Mouse (Mus musculus) hindbrain, embryonic 16.5 days (tissue): ENCODE measurements at regions not wholly inside any gene's neighbourhood (a gene's known extent, or its start where the extent isn't known, plus 50 kb on each side); places are given as distances from the start of the nearest gene placed in this dataset.

Source experiments
- ATAC-seq: fragments of 200-750 bp; cut with Nextera tagmentation; 2 replicates; pipeline ENCODE4 v1.8.0; 2017; ENCODE audit warnings: moderate TSS enrichment, moderate library complexity
- H3K27ac ChIP-seq: fragments of 300-500 bp; sonication (generic); 2 replicates; pipeline ENCODE4 v1.5.1; 2014; ENCODE audit warnings: low read depth, mild to moderate bottlenecking, control low read depth, low read length, moderate library complexity
- H3K27me3 ChIP-seq: fragments of 300-500 bp; sonication (generic); replicated peaks from 2 replicates; pipeline ENCODE4 v1.6.1; 2014; ENCODE audit warnings: low read length; ENCODE audit not compliant: control insufficient read depth, insufficient read depth
- H3K36me3 ChIP-seq: fragments of 300-500 bp; sonication (generic); 2 replicates; pipeline ENCODE4 v1.6.1; 2014; ENCODE audit warnings: mild to moderate bottlenecking, low read length, moderate library complexity, mixed read lengths; ENCODE audit not compliant: control insufficient read depth, insufficient read depth
- H3K4me1 ChIP-seq: fragments of 300-500 bp; sonication (generic); 2 replicates; pipeline ENCODE4 v1.6.1; 2014; ENCODE audit warnings: low read depth, low read length; ENCODE audit not compliant: control insufficient read depth, insufficient read depth
- H3K4me2 ChIP-seq: fragments of 300-500 bp; sonication (generic); 2 replicates; pipeline ENCODE4 v1.6.1; 2014; ENCODE audit warnings: mild to moderate bottlenecking, low read length, control low read depth, moderate library complexity
- H3K4me3 ChIP-seq: fragments of 300-500 bp; sonication (generic); 2 replicates; pipeline ENCODE4 v1.5.1; 2014; ENCODE audit warnings: mild to moderate bottlenecking, low read length, control low read depth, moderate library complexity
- H3K9ac ChIP-seq: fragments of 300-500 bp; sonication (generic); 2 replicates; pipeline ENCODE4 v1.6.1; 2014; ENCODE audit warnings: low read depth, mild to moderate bottlenecking, control low read depth, low read length, moderate library complexity
- H3K9me3 ChIP-seq: fragments of 300-500 bp; sonication (generic); 2 replicates; pipeline ENCODE4 v1.6.1; 2014; ENCODE audit warnings: mild to moderate bottlenecking, low read length, moderate library complexity; ENCODE audit not compliant: control insufficient read depth
- WGBS: fragments of 180-500 bp; shearing (Covaris S2); extraction: QIAGEN DNeasy Blood & Tissue Kit; methylation state at CpG from one replicate; pipeline ENCODE4 v1.1.7; 2014; 5-methylcytosine and 5-hydroxymethylcytosine counted together

DNA sequence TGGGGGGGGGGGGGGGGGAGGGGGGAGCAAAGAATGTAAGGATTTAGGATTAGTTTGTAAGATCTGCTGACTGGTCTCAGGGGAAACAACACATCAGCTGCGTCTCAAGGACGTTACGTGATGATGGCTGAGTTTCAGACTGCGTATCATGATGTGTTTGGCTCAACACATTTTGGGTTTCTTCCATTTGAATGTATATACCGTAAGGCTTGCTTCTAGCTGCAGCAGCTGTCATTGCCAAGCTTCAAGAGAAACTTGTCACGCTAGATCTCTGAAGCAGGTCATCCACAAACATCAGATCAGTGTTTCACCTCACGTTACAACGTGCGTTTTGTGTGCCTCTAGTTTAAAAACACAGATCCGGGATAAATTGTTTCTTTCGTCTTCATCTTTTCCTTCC lies 123.6 kb upstream of the Pum3 start:
- no peak for ATAC-seq
- Histone ChIP-seq H3K4me1 (no peaks in the 10 kb centered on the region), H3K9ac (no peak overlapping the region), H3K4me2 (no peak overlapping the region), H3K27ac (no peak overlapping the region), H3K9me3 (no peaks in the 10 kb centered on the region), H3K36me3 (no peaks in the 10 kb centered on the region), H3K4me3 (no peak overlapping the region), H3K27me3 (no peaks in the 10 kb centered on the region)
- 77% methylated on average over 11 of the region's 11 CpGs for WGBS

DNA sequence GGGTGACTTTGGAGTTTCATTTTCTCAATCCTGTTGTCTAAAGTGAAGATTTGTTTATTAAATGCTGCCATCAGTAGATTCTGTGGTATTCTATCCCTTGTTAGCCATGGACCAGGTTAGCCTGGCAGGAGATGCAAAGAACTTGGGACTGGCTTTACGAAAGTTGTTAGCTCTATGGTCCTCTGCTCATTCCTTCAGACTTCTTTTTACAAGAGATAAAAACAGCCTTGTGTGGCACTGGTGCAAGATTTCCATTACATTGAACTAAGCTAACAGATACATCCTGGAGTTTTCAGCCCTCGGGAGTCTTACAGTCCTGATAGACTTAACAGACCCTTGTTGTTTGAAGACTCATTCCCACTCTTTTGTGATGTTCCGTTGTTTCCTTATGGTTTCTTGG lies 108.1 kb upstream of the Pum3 start:
- no peak for ATAC-seq
- 92% methylated on average over 3 of the region's 3 CpGs for WGBS
- no peak overlapping the region for H3K27ac ChIP-seq
- no peaks in the 10 kb centered on the region for H3K27me3 ChIP-seq
- no peak overlapping the region for H3K4me3 ChIP-seq
- no peaks in the 10 kb centered on the region for H3K36me3 ChIP-seq
- H3K4me1 ChIP-seq = no peaks in the 10 kb centered on the region
- no peak overlapping the region for H3K4me2 ChIP-seq
- H3K9ac ChIP-seq = no peak overlapping the region
- H3K9me3 ChIP-seq = no peaks in the 10 kb centered on the region

DNA sequence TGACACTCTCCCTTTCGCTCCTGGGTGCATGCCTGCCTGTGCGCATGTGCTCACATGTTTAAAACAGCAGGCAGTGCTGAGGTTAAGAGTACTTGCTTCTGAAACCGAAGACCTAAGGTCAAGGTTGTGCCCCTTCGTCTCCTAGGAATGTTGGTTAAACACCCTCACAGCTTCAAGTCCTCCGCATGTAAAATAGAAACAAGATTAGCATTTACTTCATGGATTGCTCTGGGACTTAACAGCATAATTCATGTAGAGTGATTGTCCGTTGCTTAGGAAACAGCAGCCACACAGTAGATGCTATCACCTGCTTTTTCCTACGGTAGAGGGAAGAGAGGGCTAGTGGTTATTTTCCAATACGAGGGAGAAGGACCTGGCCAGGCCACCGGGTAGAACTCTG lies 107.4 kb upstream of the Pum3 start:
- H3K4me2 ChIP-seq = no peak overlapping the region
- H3K4me3 ChIP-seq = no peak overlapping the region
- no peaks in the 10 kb centered on the region for H3K27me3 ChIP-seq
- no peak overlapping the region for H3K27ac ChIP-seq
- no peak for ATAC-seq
- H3K9me3 ChIP-seq = no peaks in the 10 kb centered on the region
- no peak overlapping the region for H3K9ac ChIP-seq
- no peaks in the 10 kb centered on the region for H3K4me1 ChIP-seq
- WGBS = 51% methylated on average over 9 of the region's 9 CpGs
- H3K36me3 ChIP-seq = no peaks in the 10 kb centered on the region

DNA sequence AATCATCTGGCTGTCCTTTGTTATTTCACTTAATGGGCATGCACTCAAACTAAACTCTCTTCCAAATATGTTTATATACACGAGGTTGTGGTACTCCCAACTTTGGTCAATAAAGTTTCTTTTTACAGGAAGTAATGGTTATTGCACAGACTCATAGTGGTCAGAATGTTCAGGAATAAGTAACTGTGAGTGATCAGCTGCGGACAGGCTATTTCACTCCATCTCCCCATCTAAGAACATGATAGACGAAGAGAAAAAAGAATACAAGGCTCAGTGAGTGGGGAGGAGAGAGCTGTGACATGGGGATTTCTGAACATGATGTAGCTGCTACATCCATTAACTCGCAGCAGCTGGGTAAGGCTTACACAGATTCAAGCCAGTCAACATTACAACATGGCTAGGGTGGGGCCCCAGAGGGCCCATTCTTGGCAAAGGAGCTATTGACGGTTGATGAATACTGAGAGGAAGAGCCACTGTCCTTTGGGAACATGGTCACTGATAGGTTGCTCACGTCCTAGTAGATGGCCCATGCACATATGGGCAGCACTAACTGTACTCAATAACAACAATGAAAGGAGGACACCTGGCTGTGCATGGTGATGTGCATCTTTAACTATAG lies 98.4 kb upstream of the Pum3 start:
- H3K4me3 ChIP-seq = no peak overlapping the region
- no peak overlapping the region for H3K9ac ChIP-seq
- no peaks in the 10 kb centered on the region for H3K27me3 ChIP-seq
- 89% methylated on average over 6 of the region's 6 CpGs for WGBS
- H3K4me1 ChIP-seq = no peaks in the 10 kb centered on the region
- H3K27ac ChIP-seq = no peak overlapping the region
- no peak overlapping the region for H3K4me2 ChIP-seq
- ATAC-seq = no peak
- no peaks in the 10 kb centered on the region for H3K36me3 ChIP-seq
- no peaks in the 10 kb centered on the region for H3K9me3 ChIP-seq

DNA sequence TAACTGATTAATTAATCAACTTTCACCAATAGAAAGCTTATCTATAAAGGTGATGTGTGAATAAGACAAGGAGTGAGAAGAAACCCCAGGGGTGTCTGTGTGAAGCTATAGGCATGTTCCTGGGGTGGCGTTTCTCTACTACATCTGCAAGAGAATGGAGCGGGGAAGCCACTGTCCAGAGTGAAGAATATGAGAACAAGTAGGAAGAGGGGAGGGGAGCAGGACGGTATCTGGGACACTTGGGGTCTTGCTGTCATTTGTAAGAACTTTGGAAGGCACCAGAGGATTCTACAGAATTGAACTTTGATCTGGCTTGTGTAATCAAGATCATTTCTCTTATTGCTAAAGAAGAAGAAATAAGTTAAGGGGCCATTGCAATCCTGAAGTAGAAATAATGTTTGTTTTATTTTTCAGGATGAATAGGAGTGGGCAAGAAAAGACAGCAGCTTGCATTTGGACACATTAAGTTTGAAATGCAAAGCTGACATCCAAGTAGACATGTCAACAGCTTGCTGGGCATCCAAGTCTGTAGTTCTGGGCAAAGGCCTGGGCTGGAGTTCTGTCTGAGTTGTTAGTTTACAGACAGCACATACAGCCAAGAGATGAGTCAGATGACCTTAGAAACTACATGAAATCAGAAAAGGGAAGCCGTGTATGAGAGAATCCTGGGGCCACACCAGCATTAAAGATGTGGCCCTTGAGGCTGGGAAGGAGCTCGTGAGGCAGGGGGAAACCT lies 89.9 kb upstream of the Pum3 start:
- Histone ChIP-seq H3K9ac (no peak overlapping the region), H3K27ac (no peak overlapping the region), H3K36me3 (no peaks in the 10 kb centered on the region), H3K27me3 (no peaks in the 10 kb centered on the region), H3K4me3 (no peak overlapping the region), H3K9me3 (no peaks in the 10 kb centered on the region), H3K4me1 (no peaks in the 10 kb centered on the region), H3K4me2 (no peak overlapping the region)
- 82% methylated on average over 5 of the region's 5 CpGs for WGBS
- no peak for ATAC-seq

DNA sequence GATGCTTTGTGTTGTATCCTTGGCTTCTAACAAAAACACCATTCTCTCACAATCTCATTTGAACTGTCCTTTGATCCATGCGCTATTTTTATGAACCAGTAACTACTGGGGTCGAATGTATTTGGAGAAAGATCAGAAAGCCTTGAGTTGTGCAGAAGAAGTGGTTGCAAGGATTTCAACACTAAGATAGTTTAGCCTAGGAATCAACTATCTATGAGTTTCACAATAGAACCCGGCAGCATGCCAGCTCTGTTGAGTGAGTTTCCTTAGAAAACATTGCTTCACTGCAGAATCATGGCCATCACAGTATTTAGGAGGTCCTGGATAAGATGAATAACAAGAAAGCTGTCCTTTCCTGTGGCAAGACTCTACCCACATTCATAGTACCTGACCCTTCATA lies 84.6 kb upstream of the Pum3 start:
- Histone ChIP-seq H3K36me3 (no peaks in the 10 kb centered on the region), H3K9ac (no peak overlapping the region), H3K4me3 (no peak overlapping the region), H3K9me3 (no peaks in the 10 kb centered on the region), H3K4me2 (no peak overlapping the region), H3K4me1 (no peaks in the 10 kb centered on the region), H3K27me3 (no peaks in the 10 kb centered on the region), H3K27ac (no peak overlapping the region)
- ATAC-seq = no peak
- WGBS = 79% methylated on average over 3 of the region's 3 CpGs

DNA sequence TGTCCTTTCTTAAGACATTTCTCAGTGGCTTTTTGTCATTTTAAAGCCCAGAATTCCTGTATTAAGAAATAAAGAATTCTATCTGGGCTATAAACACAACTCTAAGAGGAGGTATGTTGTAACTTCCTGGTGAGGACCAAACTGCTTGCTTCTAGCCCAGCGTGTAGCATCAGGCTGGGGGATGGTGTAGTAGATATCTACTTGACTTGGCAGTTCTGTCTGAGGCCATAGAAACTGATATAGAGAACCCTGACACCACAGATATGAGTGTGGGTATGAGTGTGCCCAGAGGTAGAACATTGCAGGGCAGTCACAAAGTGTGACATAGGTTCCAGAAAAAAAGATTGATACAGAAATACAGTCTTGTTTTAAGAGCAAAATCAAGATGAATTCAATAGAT lies 83.9 kb upstream of the Pum3 start:
- Histone ChIP-seq H3K4me2 (no peak overlapping the region), H3K36me3 (no peaks in the 10 kb centered on the region), H3K27ac (no peak overlapping the region), H3K4me3 (no peak overlapping the region), H3K9ac (no peak overlapping the region), H3K4me1 (no peaks in the 10 kb centered on the region), H3K9me3 (no peaks in the 10 kb centered on the region), H3K27me3 (no peaks in the 10 kb centered on the region)
- no peak for ATAC-seq
- WGBS = 94% methylated on average over 1 of the region's 1 CpGs

DNA sequence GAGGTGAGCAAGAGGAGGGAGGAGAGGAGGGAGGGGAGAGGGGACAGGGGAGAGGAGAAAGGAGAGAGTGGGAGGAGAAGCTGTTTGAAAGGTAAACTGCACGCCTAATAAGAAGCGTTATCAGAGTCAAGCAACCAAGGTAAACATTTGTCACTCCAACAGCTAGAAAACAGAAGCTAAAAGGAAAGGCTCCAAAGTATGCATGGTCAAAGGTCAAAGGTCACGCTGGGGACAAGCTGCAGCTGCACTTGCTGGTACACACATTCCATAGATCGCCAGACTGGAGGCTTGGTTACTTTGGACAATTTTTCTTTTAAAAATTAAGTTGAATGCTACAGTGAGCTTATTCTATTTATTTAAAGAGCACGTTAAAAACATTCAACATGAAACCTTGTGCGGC lies 81.7 kb upstream of the Pum3 start:
- H3K9ac ChIP-seq = no peak overlapping the region
- H3K4me1 ChIP-seq = no peaks in the 10 kb centered on the region
- no peak overlapping the region for H3K27ac ChIP-seq
- H3K4me2 ChIP-seq = no peak overlapping the region
- 30% methylated on average over 6 of the region's 6 CpGs for WGBS
- no peaks in the 10 kb centered on the region for H3K9me3 ChIP-seq
- ATAC-seq = no peak
- H3K36me3 ChIP-seq = no peaks in the 10 kb centered on the region
- no peaks in the 10 kb centered on the region for H3K27me3 ChIP-seq
- no peak overlapping the region for H3K4me3 ChIP-seq

DNA sequence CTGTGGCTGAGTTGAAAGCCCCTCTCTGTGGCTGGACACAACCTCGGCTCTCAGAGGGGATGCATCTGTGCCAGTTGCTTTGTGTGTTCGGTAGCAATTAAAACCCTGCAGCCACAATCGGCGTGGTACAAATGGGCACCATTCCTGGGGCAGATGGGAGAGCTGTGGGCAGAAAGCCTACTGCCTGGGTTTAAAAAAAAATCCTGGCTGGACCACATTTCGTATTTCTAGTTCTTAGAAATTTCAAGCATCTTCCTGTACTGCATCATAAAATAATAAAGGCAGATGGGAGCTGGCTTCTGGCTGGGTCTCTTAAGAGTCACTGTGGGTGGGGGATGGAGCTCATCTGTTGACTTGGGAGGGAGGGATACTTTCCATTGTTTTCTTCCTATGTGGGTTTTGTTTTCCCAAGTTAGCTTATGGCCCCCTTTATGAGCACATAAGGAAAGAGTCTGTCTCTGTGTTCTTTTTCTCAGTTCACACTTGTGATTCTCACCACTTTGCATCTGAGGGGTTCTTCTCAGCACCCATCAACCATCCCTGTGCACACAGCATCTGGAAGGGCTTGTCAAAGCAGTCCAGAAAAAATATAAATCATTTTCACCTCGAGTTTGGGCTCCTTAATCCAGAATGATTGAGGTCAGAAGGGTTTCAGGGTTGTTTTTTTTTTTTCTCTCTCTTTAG lies 80.5 kb upstream of the Pum3 start:
- H3K27me3 ChIP-seq = no peaks in the 10 kb centered on the region
- ATAC-seq = peak; percentile 81
- H3K9ac ChIP-seq = no peak overlapping the region
- no peaks in the 10 kb centered on the region for H3K4me1 ChIP-seq
- no peaks in the 10 kb centered on the region for H3K36me3 ChIP-seq
- H3K4me2 ChIP-seq = no peak overlapping the region
- H3K4me3 ChIP-seq = no peak overlapping the region
- H3K27ac ChIP-seq = no peak overlapping the region
- WGBS = 41% methylated on average over 6 of the region's 6 CpGs
- no peaks in the 10 kb centered on the region for H3K9me3 ChIP-seq
